9 mouse cellular contexts compared by ENCODE assay signal in genomic region chr1:74240311-74240710, GRCm38 (mm10). TPM values are rescaled to one million over a fixed set of nuclear protein-coding genes. Genes with fewer than 3 reads are reported as not detected.
DNase-seq lines count a peak whose midpoint lies in the region; ATAC-seq and TF ChIP-seq lines count a peak whose summit lies in the region.
"Had no signal": no experiment of that assay in that cellular context is flagged by ENCODE, and none has a peak within 500 bp of the region (broad histone marks: within the 10 kb centered on the region; RNA-seq: fewer than 3 reads in every experiment).

No protein-coding gene starts in this region.

- no peak for TF ChIP-seq CTCF in hindbrain, postnatal 0 days (IDR thresholded peaks at IDR 0.05; ENCODE audit: low read depth)

- H3K36me3 ChIP-seq in hindbrain, embryonic 13.5 days = no peaks in the 10 kb centered on the region
- no peaks in the 10 kb centered on the region for H3K36me3 ChIP-seq in hindbrain, postnatal 0 days (ENCODE audit: insufficient read depth, low read length)
- no peaks in the 10 kb centered on the region for H3K36me3 ChIP-seq in intestine, embryonic 16.5 days (ENCODE audit: control insufficient read depth, insufficient read depth, low read length)
- no peaks in the 10 kb centered on the region for H3K36me3 ChIP-seq in liver, embryonic 16.5 days (ENCODE audit: control insufficient read depth, insufficient read depth)

- no peak for DNase-seq in hindbrain, postnatal 0 days (ENCODE audit: low spot score)
- DNase-seq in brain, adult 2 months (ENCODE audit: low read depth, low spot score) = peak; percentile 91
- DNase-seq in embryo, embryonic 10.5 days (ENCODE audit: low spot score) = no peak
- DNase-seq in gastrocnemius, postnatal 25 days = no peak

- H3K27me3 ChIP-seq in hindbrain, embryonic 13.5 days = no peaks in the 10 kb centered on the region
- no peaks in the 10 kb centered on the region for H3K27me3 ChIP-seq in hindbrain, postnatal 0 days (ENCODE audit: insufficient read depth, low read length)
- H3K27me3 ChIP-seq in intestine, embryonic 16.5 days (replicated peaks; ENCODE audit: control insufficient read depth, insufficient read depth, low read length) = no peaks in the 10 kb centered on the region
- no peaks in the 10 kb centered on the region for H3K27me3 ChIP-seq in liver, embryonic 16.5 days (ENCODE audit: control insufficient read depth, insufficient read depth, low read depth, low read length)

- H3K4me1 ChIP-seq in hindbrain, embryonic 13.5 days (replicated peaks) = peaks cover 48% of the 10 kb centered on the region
- H3K4me1 ChIP-seq in hindbrain, postnatal 0 days (ENCODE audit: insufficient read depth, low read length) = peaks cover 14% of the 10 kb centered on the region
- peaks cover 47% of the 10 kb centered on the region for H3K4me1 ChIP-seq in intestine, embryonic 16.5 days (ENCODE audit: control insufficient read depth, insufficient read depth, low read length)
- peaks cover 47% of the 10 kb centered on the region for H3K4me1 ChIP-seq in liver, embryonic 16.5 days (ENCODE audit: control insufficient read depth, low read depth, low read length)

- 68% methylated on average over 6 of the region's 6 CpGs for WGBS in hindbrain, embryonic 13.5 days
- 47% methylated on average over 6 of the region's 6 CpGs for WGBS in hindbrain, postnatal 0 days
- WGBS in intestine, embryonic 16.5 days = 30% methylated on average over 6 of the region's 6 CpGs
- WGBS in liver, embryonic 16.5 days (ENCODE audit: insufficient replicate concordance) = 47% methylated on average over 6 of the region's 6 CpGs

- no peaks in the 10 kb centered on the region for H3K9me3 ChIP-seq in hindbrain, embryonic 13.5 days
- no peaks in the 10 kb centered on the region for H3K9me3 ChIP-seq in hindbrain, postnatal 0 days (ENCODE audit: low read length)
- no peaks in the 10 kb centered on the region for H3K9me3 ChIP-seq in intestine, embryonic 16.5 days (ENCODE audit: control insufficient read depth, low read length)
- no peaks in the 10 kb centered on the region for H3K9me3 ChIP-seq in liver, embryonic 16.5 days (replicated peaks; ENCODE audit: control insufficient read depth, low read length)

- H3K4me3 ChIP-seq in hindbrain, embryonic 13.5 days = no peak overlapping the region
- H3K4me3 ChIP-seq in hindbrain, postnatal 0 days (ENCODE audit: low read length) = no peak overlapping the region
- no peak overlapping the region for H3K4me3 ChIP-seq in intestine, embryonic 16.5 days (ENCODE audit: low read length)
- H3K4me3 ChIP-seq in liver, embryonic 16.5 days (ENCODE audit: low read depth, low read length) = no peak overlapping the region

- no peak overlapping the region for H3K4me2 ChIP-seq in hindbrain, embryonic 13.5 days
- no peak overlapping the region for H3K4me2 ChIP-seq in hindbrain, postnatal 0 days (ENCODE audit: low read depth, low read length)
- peak overlapping the region; percentile 21; the same call in 1 of the 2 replicates for H3K4me2 ChIP-seq in intestine, embryonic 16.5 days (ENCODE audit: low read depth, low read length)
- H3K4me2 ChIP-seq in liver, embryonic 16.5 days (ENCODE audit: low read depth, low read length) = 0 out of 2 replicates have a peak overlapping the region, but pooled peaks have one; percentile 76

- H3K27ac ChIP-seq in hindbrain, embryonic 13.5 days = peak overlapping the region; percentile 49
- no peak overlapping the region for H3K27ac ChIP-seq in hindbrain, postnatal 0 days
- peak overlapping the region; percentile 43 for H3K27ac ChIP-seq in intestine, embryonic 16.5 days (ENCODE audit: low read length)
- no peak overlapping the region; the same call in 1 of the 2 replicates for H3K27ac ChIP-seq in liver, embryonic 16.5 days (ENCODE audit: low read length)

- ATAC-seq in hindbrain, embryonic 13.5 days (ENCODE audit: low FRiP score) = no peak
- no peak for ATAC-seq in hindbrain, postnatal 0 days
- no peak for ATAC-seq in intestine, embryonic 16.5 days
- ATAC-seq in liver, embryonic 16.5 days (ENCODE audit: low read depth) = no peak
- ATAC-seq in megakaryocyte progenitor cell, adult 5-6 weeks (replicated peaks; ENCODE audit: poor library complexity) = no peak

- no peak overlapping the region for H3K9ac ChIP-seq in hindbrain, embryonic 13.5 days
- no peak overlapping the region for H3K9ac ChIP-seq in hindbrain, postnatal 0 days (replicated peaks; ENCODE audit: low read length)
- no peak overlapping the region; the same call in 1 of the 2 replicates for H3K9ac ChIP-seq in intestine, embryonic 16.5 days (ENCODE audit: low read depth, low read length)
- H3K9ac ChIP-seq in liver, embryonic 16.5 days (ENCODE audit: low read depth, low read length) = no peak overlapping the region

RNA-seq across cellular contexts. Expression of gene Arpc2, which starts 4.4 kb away (rescaled TPM):
- polyA plus RNA-seq in hindbrain, embryonic 13.5 days (2015; fragmentation: Nextera tagmentation; extraction: Ambion mirVana) = 390 and 405 TPM in 2 replicates
- total RNA-seq in hindbrain, postnatal 0 days (2014; rRNA removed) = 108 and 131 TPM in 2 replicates
- polyA plus RNA-seq in hindbrain, postnatal 0 days (2015; fragmentation: Nextera tagmentation; extraction: Ambion mirVana) = 414 and 417 TPM in 2 replicates
- polyA plus RNA-seq in intestine, embryonic 16.5 days (2015; fragmentation: Nextera tagmentation; extraction: Ambion mirVana) = 556 and 575 TPM in 2 replicates
- 181 and 187 TPM in 2 replicates for polyA plus RNA-seq in liver, embryonic 16.5 days (2015; fragmentation: Nextera tagmentation; extraction: Ambion mirVana)
- total RNA-seq in gastrocnemius, postnatal 25 days (2021) = 10 to 100 TPM; 62.7 to 70.6 TPM
- 802 and 912 TPM in 2 replicates for total RNA-seq in megakaryocyte progenitor cell, adult 5-6 weeks (2015)
- 414 and 435 TPM in 2 replicates for total RNA-seq in megakaryocyte progenitor cell, adult 5-6 weeks (2017)

RNA-seq across cellular contexts. Expression of gene Gpbar1, which starts 38.0 kb away (rescaled TPM):
- 0.42 TPM in 1 of 2 replicates, not detected in the other for polyA plus RNA-seq in hindbrain, embryonic 13.5 days (2015; fragmentation: Nextera tagmentation; extraction: Ambion mirVana)
- total RNA-seq in hindbrain, postnatal 0 days (2014; rRNA removed) = not detected in 2 replicates
- 0.16 TPM in 1 of 2 replicates, not detected in the other for polyA plus RNA-seq in hindbrain, postnatal 0 days (2015; fragmentation: Nextera tagmentation; extraction: Ambion mirVana)
- polyA plus RNA-seq in intestine, embryonic 16.5 days (2015; fragmentation: Nextera tagmentation; extraction: Ambion mirVana) = 2.6 and 2.7 TPM in 2 replicates
- polyA plus RNA-seq in liver, embryonic 16.5 days (2015; fragmentation: Nextera tagmentation; extraction: Ambion mirVana) = 0.36 and 0.39 TPM in 2 replicates
- not detected for total RNA-seq in gastrocnemius, postnatal 25 days (2021)
- total RNA-seq in megakaryocyte progenitor cell, adult 5-6 weeks (2015) = 0.12 TPM in 1 of 2 replicates, not detected in the other
- not detected in 2 replicates for total RNA-seq in megakaryocyte progenitor cell, adult 5-6 weeks (2017)
- total RNA-seq: heart, postnatal 36 days had no signal

RNA-seq across cellular contexts. Expression of gene Aamp, which starts 44.2 kb away (rescaled TPM):
- 199 and 206 TPM in 2 replicates for polyA plus RNA-seq in hindbrain, embryonic 13.5 days (2015; fragmentation: Nextera tagmentation; extraction: Ambion mirVana)
- total RNA-seq in hindbrain, postnatal 0 days (2014; rRNA removed) = 131 and 161 TPM in 2 replicates
- 212 and 219 TPM in 2 replicates for polyA plus RNA-seq in hindbrain, postnatal 0 days (2015; fragmentation: Nextera tagmentation; extraction: Ambion mirVana)
- polyA plus RNA-seq in intestine, embryonic 16.5 days (2015; fragmentation: Nextera tagmentation; extraction: Ambion mirVana) = 246 and 256 TPM in 2 replicates
- polyA plus RNA-seq in liver, embryonic 16.5 days (2015; fragmentation: Nextera tagmentation; extraction: Ambion mirVana) = 95.6 and 97.5 TPM in 2 replicates
- 10 to 100 TPM; 63.6 to 65.8 TPM for total RNA-seq in gastrocnemius, postnatal 25 days (2021)
- 45.3 and 49.7 TPM in 2 replicates for total RNA-seq in megakaryocyte progenitor cell, adult 5-6 weeks (2015)
- 98.1 and 104 TPM in 2 replicates for total RNA-seq in megakaryocyte progenitor cell, adult 5-6 weeks (2017)

RNA-seq across cellular contexts. Expression of gene Pnkd, which starts 44.4 kb away (rescaled TPM):
- 98.2 and 102 TPM in 2 replicates for polyA plus RNA-seq in hindbrain, embryonic 13.5 days (2015; fragmentation: Nextera tagmentation; extraction: Ambion mirVana)
- 102 and 113 TPM in 2 replicates for total RNA-seq in hindbrain, postnatal 0 days (2014; rRNA removed)
- polyA plus RNA-seq in hindbrain, postnatal 0 days (2015; fragmentation: Nextera tagmentation; extraction: Ambion mirVana) = 143 TPM in 2 replicates
- 139 and 148 TPM in 2 replicates for polyA plus RNA-seq in intestine, embryonic 16.5 days (2015; fragmentation: Nextera tagmentation; extraction: Ambion mirVana)
- 34.0 and 37.5 TPM in 2 replicates for polyA plus RNA-seq in liver, embryonic 16.5 days (2015; fragmentation: Nextera tagmentation; extraction: Ambion mirVana)
- total RNA-seq in gastrocnemius, postnatal 25 days (2021) = 10 to 100 TPM; 56.7 to 58.0 TPM
- 29.8 and 32.4 TPM in 2 replicates for total RNA-seq in megakaryocyte progenitor cell, adult 5-6 weeks (2015)
- total RNA-seq in megakaryocyte progenitor cell, adult 5-6 weeks (2017) = 11.2 and 21.6 TPM in 2 replicates

RNA-seq across cellular contexts. Expression of gene Cxcr1, which starts 45.9 kb away (rescaled TPM):
- not detected in 2 replicates for polyA plus RNA-seq in hindbrain, embryonic 13.5 days (2015; fragmentation: Nextera tagmentation; extraction: Ambion mirVana)
- not detected in 2 replicates for total RNA-seq in hindbrain, postnatal 0 days (2014; rRNA removed)
- not detected in 2 replicates for polyA plus RNA-seq in hindbrain, postnatal 0 days (2015; fragmentation: Nextera tagmentation; extraction: Ambion mirVana)
- polyA plus RNA-seq in intestine, embryonic 16.5 days (2015; fragmentation: Nextera tagmentation; extraction: Ambion mirVana) = not detected in 2 replicates
- 0.07 TPM in 1 of 2 replicates, not detected in the other for polyA plus RNA-seq in liver, embryonic 16.5 days (2015; fragmentation: Nextera tagmentation; extraction: Ambion mirVana)
- not detected for total RNA-seq in gastrocnemius, postnatal 25 days (2021)
- not detected in 2 replicates for total RNA-seq in megakaryocyte progenitor cell, adult 5-6 weeks (2015)
- not detected in 2 replicates for total RNA-seq in megakaryocyte progenitor cell, adult 5-6 weeks (2017)
- total RNA-seq: heart, postnatal 36 days had no signal

Comparison
In these comparisons a context has a peak if more than half of its experiments do, and no peak if none do; other contexts are left out.
1. H3K27ac ChIP-seq: peak in hindbrain, embryonic 13.5 days (single experiment) and intestine, embryonic 16.5 days (single experiment); none in hindbrain, postnatal 0 days (single experiment) and liver, embryonic 16.5 days (single experiment).
2. H3K4me2 ChIP-seq: peak in intestine, embryonic 16.5 days (single experiment) and liver, embryonic 16.5 days (single experiment); none in hindbrain, embryonic 13.5 days (single experiment) and hindbrain, postnatal 0 days (single experiment).